Mouse (Mus musculus): ENCODE results near the gene Tnfaip8l1. TPM values are rescaled to one million over a fixed set of nuclear protein-coding genes. Genes with fewer than 3 reads are reported as not detected.
A peak's percentile ranks its signal among the peaks of the same experiment; 100 is the strongest.

The Tnfaip8l1 gene
- 1 to 10 TPM; 3.5 to 5.1 TPM for total RNA-seq (2021)
- long read RNA-seq, experiment 1, transcript Tnfaip8l1-201 (2 exons, 2,379 nt): major isoform, 12 of 14 reads
- long read RNA-seq, experiment 1, partial matches to known transcripts: 0 of 14 reads
- long read RNA-seq, experiment 1, other reads (novel, unspliced or antisense): 2 of 14 reads
- long read RNA-seq, experiment 2, transcript Tnfaip8l1-201 (2 exons, 2,379 nt): major isoform, 12 of 14 reads
- long read RNA-seq, experiment 2, partial matches to known transcripts: 0 of 14 reads
- long read RNA-seq, experiment 2, other reads (novel, unspliced or antisense): 2 of 14 reads

GRCm38 (mm10) chr17:56162231-56162774 lies at the start of gene Tnfaip8l1:
Tnfaip8l1 (plus strand) TSS chr17:56162477.
- intact Hi-C loops (cut with DNase I): no loop called here

GRCm38 (mm10) chr17:56112743-56113142 lies 49.5 kb upstream of the Tnfaip8l1 start:
- no peak for DNase-seq
- intact Hi-C loops (cut with DNase I): no loop called here

More at GRCm38 (mm10) chr17:56162231-56162774, at the start of gene Tnfaip8l1:
- peak; percentile 94 to 96 for DNase-seq

- no peak for DNase-seq
- intact Hi-C loops (cut with DNase I): no loop called here
Observed at GRCm38 (mm10) chr17:56116193-56116592, 46.1 kb upstream of the Tnfaip8l1 start.

GRCm38 (mm10) chr17:56117251-56117710 lies 45.0 kb upstream of the Tnfaip8l1 start, which contains the start of gene Plin5:
Plin5 (minus strand) TSS chr17:56117596.
- peak; percentile 78 to 83 for DNase-seq

GRCm38 (mm10) chr17:56119431-56119830 lies 42.8 kb upstream of the Tnfaip8l1 start:
- no peak for DNase-seq
- intact Hi-C loops (cut with DNase I): no loop called here

More at GRCm38 (mm10) chr17:56117251-56117710, 45.0 kb upstream of the Tnfaip8l1 start, which contains the start of gene Plin5:
- intact Hi-C loops (cut with DNase I): no loop called here

- peak; percentile 74 to 83 for DNase-seq
- intact Hi-C loops (cut with DNase I): no loop called here
Observed at GRCm38 (mm10) chr17:56119981-56120880, 42.0 kb upstream of the Tnfaip8l1 start.

GRCm38 (mm10) chr17:56121826-56122225 lies 40.5 kb upstream of the Tnfaip8l1 start, which contains the start of gene Lrg1:
Lrg1 (minus strand) TSS chr17:56122001.
- intact Hi-C loops (cut with DNase I): no loop called here
- no peak for DNase-seq

- intact Hi-C loops (cut with DNase I): no loop called here
- no peak for DNase-seq
Observed at GRCm38 (mm10) chr17:56123161-56123560, 39.1 kb upstream of the Tnfaip8l1 start.

- intact Hi-C loops (cut with DNase I): no loop called here
- DNase-seq: no peak
Observed at GRCm38 (mm10) chr17:56123681-56124340, 38.5 kb upstream of the Tnfaip8l1 start.

GRCm38 (mm10) chr17:56124377-56125275 lies 37.7 kb upstream of the Tnfaip8l1 start:
- intact Hi-C loops (cut with DNase I): no loop called here
- DNase-seq: peak; percentile 76

- intact Hi-C loops (cut with DNase I): no loop called here
- no peak for DNase-seq
Observed at GRCm38 (mm10) chr17:56125276-56125630, 37.0 kb upstream of the Tnfaip8l1 start.

GRCm38 (mm10) chr17:56126175-56126574 lies 36.1 kb upstream of the Tnfaip8l1 start:
- intact Hi-C loops (cut with DNase I): no loop called here
- DNase-seq: no peak

- intact Hi-C loops (cut with DNase I): no loop called here
- DNase-seq: no peak
Observed at GRCm38 (mm10) chr17:56128246-56128645, 34.0 kb upstream of the Tnfaip8l1 start.

- DNase-seq: no peak
- intact Hi-C loops (cut with DNase I): loop anchor here (1.0 kb wide), 1 partner anchor 124 kb away; no protein-coding TSS in a partner anchor
Observed at GRCm38 (mm10) chr17:56131136-56131535, 31.1 kb upstream of the Tnfaip8l1 start.

GRCm38 (mm10) chr17:56131814-56132213 lies 30.5 kb upstream of the Tnfaip8l1 start:
- intact Hi-C loops (cut with DNase I): loop anchor here (1.0 kb wide), 2 partner anchors 27 to 123 kb away; no protein-coding TSS in a partner anchor
- peak; percentile 74 to 83 for DNase-seq

- peak; percentile 79 to 81 for DNase-seq
- intact Hi-C loops (cut with DNase I): loop anchor here (1.0 kb wide), 1 partner anchor 27 kb away; no protein-coding TSS in a partner anchor
Observed at GRCm38 (mm10) chr17:56132661-56133060, 29.6 kb upstream of the Tnfaip8l1 start.

- peak; percentile 68 to 74 for DNase-seq
- intact Hi-C loops (cut with DNase I): no loop called here
Observed at GRCm38 (mm10) chr17:56133457-56134363, 28.6 kb upstream of the Tnfaip8l1 start.

- peak; percentile 81 to 85 for DNase-seq
- intact Hi-C loops (cut with DNase I): no loop called here
Observed at GRCm38 (mm10) chr17:56134463-56134971, 27.8 kb upstream of the Tnfaip8l1 start.
